Mouse (Mus musculus) cerebral cortex, adult 2 months (tissue): ENCODE measurements around the gene Arfgef3.

ENCODE experiments used
- WGBS: fragments of 180-500 bp; shearing (Covaris S2); methylation state at CpG from one replicate; pipeline ENCODE4 v1.1.7; 2018; 5-methylcytosine and 5-hydroxymethylcytosine counted together

Arfgef3 gene

DNA sequence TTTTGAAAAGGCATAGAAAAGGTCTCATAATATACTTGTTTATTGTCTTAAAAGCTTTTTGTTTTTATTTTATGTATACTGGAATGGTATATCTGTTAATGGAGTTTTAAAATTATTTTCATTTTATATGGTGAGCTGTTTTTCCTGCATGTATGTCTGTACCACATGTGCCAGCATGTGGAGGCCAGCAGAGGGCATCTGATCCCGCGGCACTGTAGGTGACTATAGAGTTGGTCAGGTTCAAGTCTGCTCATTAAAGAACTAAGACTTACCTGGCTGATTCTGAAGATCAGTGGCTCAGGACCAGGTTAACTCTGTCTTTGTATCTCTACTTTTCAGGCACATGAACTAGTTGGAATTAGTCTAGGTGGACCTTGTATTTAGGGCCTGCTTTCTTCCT, 171.2 kb downstream of the Arfgef3 start:
- WGBS, result 58% methylated on average over 2 of the region's 2 CpGs

DNA sequence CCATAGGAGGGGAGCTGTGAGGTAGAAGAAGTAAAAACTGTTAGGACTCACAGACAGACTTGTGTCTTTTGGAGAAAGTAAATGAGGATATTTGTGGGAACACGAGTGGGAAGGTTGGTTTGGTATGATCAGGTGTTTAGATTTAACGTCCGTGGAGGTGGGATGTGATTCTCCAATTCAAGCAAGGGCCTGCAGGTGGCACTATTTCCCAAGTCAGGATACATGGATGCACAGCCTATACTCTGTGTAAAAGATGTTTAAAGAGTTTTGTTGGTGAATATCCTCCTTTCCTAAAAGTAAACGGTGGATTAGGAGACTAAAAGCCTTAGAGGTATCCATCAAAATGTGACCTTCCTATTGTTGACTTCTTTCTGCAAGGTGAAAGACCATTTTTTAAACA, 180.8 kb downstream of the Arfgef3 start:
- 2% methylated on average over 4 of the region's 4 CpGs for WGBS

DNA sequence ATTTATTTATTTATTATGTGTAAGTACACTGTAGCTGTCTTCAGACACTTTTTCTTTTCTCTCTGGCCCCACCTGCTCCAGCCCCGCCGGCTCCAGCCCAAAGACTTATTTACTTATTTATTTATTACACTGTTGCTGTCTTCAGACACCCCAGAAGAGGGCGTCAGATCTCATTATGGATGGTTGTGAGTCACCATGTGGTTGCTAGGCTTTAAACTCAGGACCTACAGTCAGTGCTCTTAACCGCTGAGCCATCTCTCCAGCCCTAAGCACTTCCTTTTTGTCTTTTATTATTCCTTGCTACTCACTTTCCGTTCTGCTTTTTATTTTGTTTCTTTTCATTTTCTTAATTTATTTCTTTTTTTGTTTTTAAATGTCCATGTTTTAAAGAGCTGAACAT, 182.3 kb downstream of the Arfgef3 start:
- WGBS, result 59% methylated on average over 5 of the region's 5 CpGs

GRCm38 (mm10) chr10:18559076-18559475, 184.7 kb downstream of the Arfgef3 start:
- 86% methylated on average over 9 of the region's 9 CpGs for WGBS

DNA sequence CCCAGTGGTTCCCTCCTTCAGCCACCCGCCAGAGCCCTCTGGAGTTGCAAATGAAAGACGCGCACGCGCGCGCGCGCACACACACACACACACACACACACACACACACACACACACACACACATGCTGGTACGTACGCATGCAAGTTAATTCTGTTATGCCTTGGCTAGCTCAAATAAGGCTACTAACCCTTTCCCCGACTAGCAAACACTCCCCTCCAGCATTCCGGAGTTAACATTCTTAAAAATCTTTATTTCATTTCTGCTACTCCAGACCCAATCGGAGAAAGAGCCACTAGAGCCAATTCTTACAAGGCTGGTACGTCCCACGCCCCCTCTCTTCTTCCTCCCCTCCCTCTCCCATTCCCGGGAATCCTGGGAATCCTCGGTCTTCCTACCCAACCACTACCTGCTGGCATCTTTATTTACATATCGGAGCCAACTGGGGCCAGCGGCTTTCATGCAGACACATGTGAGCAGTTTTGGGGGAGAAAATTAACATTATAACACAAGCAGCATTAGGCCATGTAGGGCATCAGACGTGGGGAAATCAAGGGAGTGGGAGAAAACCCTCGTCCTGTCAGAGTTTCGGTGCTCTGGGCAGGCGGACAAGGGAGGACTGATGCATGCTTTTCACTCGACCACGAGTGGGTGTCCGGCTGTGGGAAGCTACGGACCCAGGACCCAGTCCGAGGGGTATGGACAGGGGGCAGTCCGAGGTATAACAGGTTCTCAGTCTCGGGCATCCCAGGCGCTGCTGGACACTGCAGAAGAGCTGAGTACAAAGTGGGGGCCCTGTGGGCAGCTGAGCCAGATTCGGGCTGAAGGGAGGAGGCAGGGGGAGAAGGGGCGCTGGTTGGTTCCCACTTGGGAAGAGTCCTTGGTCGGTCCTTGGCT, 194.2 kb downstream of the Arfgef3 start:
- 6% methylated on average over 35 of the region's 35 CpGs for WGBS

DNA sequence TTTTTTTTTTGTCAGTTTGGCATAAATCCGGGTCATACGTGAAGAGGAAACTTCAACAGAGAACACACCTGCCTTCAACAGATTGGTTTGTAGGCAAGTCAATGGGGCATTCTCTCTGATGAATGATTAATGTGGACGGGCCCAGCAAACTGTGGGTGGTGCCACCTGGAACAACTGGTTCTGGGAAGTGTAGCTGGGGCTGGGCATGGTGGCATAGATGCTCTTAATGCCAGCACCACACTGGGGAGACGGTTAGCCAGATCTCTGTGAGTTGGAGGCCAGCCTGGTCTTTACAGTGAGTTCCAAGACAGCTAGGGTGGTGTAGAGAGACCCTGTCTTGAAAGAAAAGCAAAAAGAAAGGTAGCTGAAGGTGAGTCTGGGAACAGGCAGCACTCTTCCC, 196.4 kb downstream of the Arfgef3 start:
- WGBS, result 89% methylated on average over 4 of the region's 4 CpGs

- WGBS, result under 1% methylated on average over 22 of the region's 22 CpGs
These were observed 197.9 kb downstream of the Arfgef3 start, which contains the start of gene Hebp2 for GRCm38 (mm10) chr10:18545813-18546235. Gene Hebp2 (minus strand): TSS chr10:18546076.

DNA sequence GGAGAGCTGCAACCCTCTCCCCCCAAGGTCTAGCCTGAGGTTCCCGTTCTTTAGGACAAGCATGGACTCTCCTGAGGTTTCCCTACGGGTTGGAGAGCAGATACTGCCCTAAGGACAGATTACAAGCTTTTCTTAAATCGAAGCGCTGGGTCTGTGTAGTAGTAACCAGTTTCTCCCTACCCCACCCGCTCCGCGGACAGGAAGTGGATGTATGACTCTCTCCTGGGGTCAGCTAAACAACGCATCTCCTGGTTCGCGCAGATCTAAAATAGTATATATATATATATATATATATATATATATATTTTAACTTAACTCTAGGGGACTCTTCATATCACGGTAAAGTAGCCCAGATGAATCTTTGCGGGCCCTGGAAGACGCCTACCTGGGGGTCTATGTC, 198.4 kb downstream of the Arfgef3 start:
- WGBS, result 8% methylated on average over 13 of the region's 13 CpGs

DNA sequence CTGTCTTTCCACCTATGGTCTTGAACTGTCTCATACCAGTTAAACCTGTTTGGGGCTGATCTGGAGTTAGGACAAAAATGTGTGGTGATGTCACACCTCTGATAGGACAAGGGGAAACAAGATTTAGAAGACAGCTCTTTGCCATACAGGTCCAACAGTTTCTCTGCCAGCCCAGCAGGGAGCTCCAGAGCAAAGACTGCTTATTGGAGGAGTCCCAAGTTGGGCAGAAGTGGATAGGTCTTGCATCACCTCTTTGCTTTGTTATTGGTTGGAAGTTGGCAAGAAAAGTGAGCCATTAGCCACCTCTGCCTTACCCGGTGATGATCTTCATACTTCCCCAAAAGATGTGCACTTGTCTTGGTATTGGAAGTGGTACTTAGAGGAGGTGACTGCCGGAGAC, 206.9 kb downstream of the Arfgef3 start:
- WGBS, result 95% methylated on average over 2 of the region's 2 CpGs

GRCm38 (mm10) chr10:18532293-18532692, 211.5 kb downstream of the Arfgef3 start:
- WGBS, result 68% methylated on average over 8 of the region's 8 CpGs
